Mouse (Mus musculus): ENCODE data around the gene Lman1l. TPM values are rescaled to one million over a fixed set of nuclear protein-coding genes. Genes with fewer than 3 reads are reported as not detected.

Gene Lman1l
- total and polyA plus RNA-seq, 2 experiments from 2014 or later: not detected

DNA sequence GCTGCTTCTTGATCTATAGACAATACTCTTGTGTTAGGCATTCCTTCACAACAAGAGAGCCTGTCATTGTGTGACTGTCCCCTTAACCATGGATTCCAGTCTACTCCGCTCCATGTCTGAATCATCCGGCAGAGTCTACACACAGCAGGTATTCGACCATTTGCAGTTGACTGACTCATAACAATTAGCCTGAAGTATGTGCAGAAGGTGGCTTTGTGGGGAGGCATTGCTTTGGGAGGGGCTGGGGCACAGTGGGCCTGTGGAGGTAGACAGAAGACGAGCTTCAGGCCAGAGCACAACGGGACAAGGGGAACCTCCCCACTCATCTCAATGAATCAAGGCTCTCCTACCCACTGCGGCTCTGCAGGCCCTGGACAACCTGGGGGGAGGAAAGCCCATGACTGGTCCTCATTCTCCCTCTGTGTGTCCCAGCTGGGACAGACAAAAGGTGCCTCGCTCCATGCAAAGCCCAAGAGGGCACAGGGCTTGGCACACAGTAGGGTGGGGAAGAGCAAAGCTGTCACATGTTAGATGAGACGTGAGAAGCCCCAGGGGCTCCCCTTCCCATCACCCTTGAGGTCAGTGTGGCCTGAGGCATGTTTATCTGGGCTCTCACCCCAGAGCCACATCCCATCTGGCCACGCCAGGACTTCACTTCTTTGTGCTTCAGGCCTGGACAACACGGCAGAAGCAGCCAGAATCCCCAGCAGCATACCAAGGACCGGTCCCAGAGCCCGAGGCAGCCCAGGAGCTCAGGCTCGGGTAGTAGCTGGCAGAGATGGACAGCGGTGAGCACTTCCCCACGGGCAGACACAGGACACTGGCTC, 5.3 kb upstream of the Lman1l start:
- Histone ChIP-seq H3K9me3 (ENCODE audit: low read length) (no peaks in the 10 kb centered on the region), H3K4me2 (ENCODE audit: low read depth, low read length, poor library complexity, severe bottlenecking) (no peak overlapping the region), H3K4me1 (ENCODE audit: insufficient read depth, low read length) (no peaks in the 10 kb centered on the region), H3K27ac (ENCODE audit: low read depth, low read length) (no peak overlapping the region), H3K27me3 (ENCODE audit: insufficient read depth, low read length) (no peaks in the 10 kb centered on the region), H3K36me3 (ENCODE audit: insufficient read depth, low read length) (peaks cover 59% of the 10 kb centered on the region), H3K4me3 (ENCODE audit: low read depth, low read length) (no peak overlapping the region), H3K9ac (replicated peaks; ENCODE audit: low read length, poor library complexity, severe bottlenecking) (0 out of 2 replicates have a peak overlapping the region, but pooled peaks have one; percentile 29)
- ATAC-seq (ENCODE audit: low FRiP score) (no peak), DNase-seq (ENCODE audit: low spot score) (no peak)
- WGBS: 67% methylated on average over 15 of the region's 15 CpGs
- TF ChIP-seq CTCF (IDR thresholded peaks at IDR 0.05): no peak

DNA sequence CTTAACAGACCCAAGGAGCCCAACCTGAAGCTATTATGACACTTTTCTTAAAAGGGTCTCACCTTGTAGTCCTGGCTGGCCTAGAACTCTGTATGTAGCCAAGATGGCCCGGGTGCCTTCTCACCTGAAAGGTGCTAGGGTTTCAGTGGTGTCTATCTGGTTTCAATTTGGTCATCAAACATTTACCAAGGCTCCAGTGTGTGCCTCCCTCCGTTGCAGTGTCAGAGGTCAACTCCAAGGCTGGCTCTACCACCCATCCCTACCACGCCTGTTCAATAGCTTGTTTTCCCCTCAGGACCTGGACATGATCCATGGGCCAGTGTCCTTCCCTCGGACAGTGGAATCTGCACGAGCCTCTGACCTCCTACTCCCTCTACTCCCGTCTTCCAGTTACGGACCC, 3.7 kb upstream of the Lman1l start:
- H3K36me3 ChIP-seq (ENCODE audit: insufficient read depth, low read length): peaks cover 45% of the 10 kb centered on the region
- 88% methylated on average over 7 of the region's 7 CpGs for WGBS
- no peak for ATAC-seq (ENCODE audit: low FRiP score)
- DNase-seq (ENCODE audit: low spot score): no peak
- H3K4me2 ChIP-seq (ENCODE audit: low read depth, low read length, poor library complexity, severe bottlenecking): no peak overlapping the region
- no peak overlapping the region for H3K9ac ChIP-seq (replicated peaks; ENCODE audit: low read length, poor library complexity, severe bottlenecking)
- H3K27ac ChIP-seq (ENCODE audit: low read depth, low read length): no peak overlapping the region
- H3K4me3 ChIP-seq (ENCODE audit: low read depth, low read length): no peak overlapping the region
- no peaks in the 10 kb centered on the region for H3K27me3 ChIP-seq (ENCODE audit: insufficient read depth, low read length)
- no peaks in the 10 kb centered on the region for H3K4me1 ChIP-seq (ENCODE audit: insufficient read depth, low read length)
- no peak for TF ChIP-seq CTCF (IDR thresholded peaks at IDR 0.05)
- no peaks in the 10 kb centered on the region for H3K9me3 ChIP-seq (ENCODE audit: low read length)

DNA sequence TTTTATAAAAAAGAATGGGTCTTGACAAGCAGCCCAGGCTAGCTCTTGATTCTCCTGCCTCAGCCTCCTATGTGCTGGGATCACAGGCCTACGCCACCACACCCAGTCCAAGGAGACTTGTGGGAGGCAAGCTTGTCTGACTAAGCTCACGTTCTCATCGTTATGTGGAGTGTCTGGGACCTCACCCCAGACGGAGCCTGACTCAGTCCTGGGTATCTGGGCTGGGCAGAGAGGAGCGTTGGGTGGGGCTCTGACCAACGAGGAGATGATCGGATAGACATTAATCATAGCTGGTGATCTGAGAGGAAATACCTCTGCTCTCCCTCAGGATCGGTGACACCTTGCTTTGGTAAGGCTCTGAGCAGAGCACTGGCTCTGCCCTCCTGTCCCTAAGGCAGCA, 1.7 kb downstream of the Lman1l start:
- Histone ChIP-seq H3K9me3 (ENCODE audit: low read length) (no peaks in the 10 kb centered on the region), H3K4me3 (ENCODE audit: low read depth, low read length) (no peak overlapping the region), H3K9ac (replicated peaks; ENCODE audit: low read length, poor library complexity, severe bottlenecking) (no peak overlapping the region), H3K36me3 (ENCODE audit: insufficient read depth, low read length) (no peaks in the 10 kb centered on the region), H3K27ac (ENCODE audit: low read depth, low read length) (no peak overlapping the region), H3K27me3 (ENCODE audit: insufficient read depth, low read length) (no peaks in the 10 kb centered on the region), H3K4me1 (ENCODE audit: insufficient read depth, low read length) (no peaks in the 10 kb centered on the region), H3K4me2 (ENCODE audit: low read depth, low read length, poor library complexity, severe bottlenecking) (no peak overlapping the region)
- ATAC-seq (ENCODE audit: low FRiP score) (no peak), DNase-seq (ENCODE audit: low spot score) (no peak)
- TF ChIP-seq CTCF (IDR thresholded peaks at IDR 0.05): no peak
- WGBS: 83% methylated on average over 8 of the region's 8 CpGs

DNA sequence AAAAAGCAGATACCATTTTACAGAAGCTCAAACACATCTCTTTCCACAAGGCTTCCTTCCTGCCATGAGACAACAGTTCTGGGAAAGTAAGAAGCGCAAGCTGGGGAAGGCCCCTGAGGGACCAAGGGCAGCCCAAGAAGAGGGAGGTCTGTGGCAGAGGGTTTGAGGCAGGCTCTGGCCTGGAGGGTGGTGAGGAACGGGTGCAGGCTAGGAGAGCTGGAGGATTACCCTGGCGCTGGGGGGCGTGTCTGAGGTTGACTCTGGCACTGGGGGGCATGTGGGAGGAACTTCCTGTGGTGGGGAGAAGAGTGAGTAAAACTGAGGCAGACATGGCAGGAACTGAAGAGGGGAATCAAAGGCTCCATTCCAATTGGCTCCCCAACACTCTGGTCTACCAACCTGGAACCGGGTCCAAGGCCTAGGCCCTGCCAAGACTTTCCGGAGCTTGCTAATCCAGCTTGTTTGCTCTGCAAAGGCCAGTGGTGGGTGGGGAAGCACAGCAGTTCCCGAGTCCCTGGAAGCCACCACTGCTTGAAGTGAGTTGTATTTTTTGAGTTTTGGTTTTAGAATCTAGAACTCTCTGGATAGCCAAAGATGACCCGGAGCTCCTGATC, 2.9 kb downstream of the Lman1l start:
- H3K36me3 ChIP-seq (ENCODE audit: insufficient read depth, low read length): no peaks in the 10 kb centered on the region
- no peak overlapping the region for H3K27ac ChIP-seq (ENCODE audit: low read depth, low read length)
- TF ChIP-seq CTCF (IDR thresholded peaks at IDR 0.05): no peak
- H3K9ac ChIP-seq (replicated peaks; ENCODE audit: low read length, poor library complexity, severe bottlenecking): no peak overlapping the region
- 71% methylated on average over 8 of the region's 8 CpGs for WGBS
- no peaks in the 10 kb centered on the region for H3K4me1 ChIP-seq (ENCODE audit: insufficient read depth, low read length)
- ATAC-seq (ENCODE audit: low FRiP score) (no peak), DNase-seq (ENCODE audit: low spot score) (no peak)
- H3K4me2 ChIP-seq (ENCODE audit: low read depth, low read length, poor library complexity, severe bottlenecking): no peak overlapping the region
- H3K4me3 ChIP-seq (ENCODE audit: low read depth, low read length): no peak overlapping the region
- no peaks in the 10 kb centered on the region for H3K9me3 ChIP-seq (ENCODE audit: low read length)
- no peaks in the 10 kb centered on the region for H3K27me3 ChIP-seq (ENCODE audit: insufficient read depth, low read length)

DNA sequence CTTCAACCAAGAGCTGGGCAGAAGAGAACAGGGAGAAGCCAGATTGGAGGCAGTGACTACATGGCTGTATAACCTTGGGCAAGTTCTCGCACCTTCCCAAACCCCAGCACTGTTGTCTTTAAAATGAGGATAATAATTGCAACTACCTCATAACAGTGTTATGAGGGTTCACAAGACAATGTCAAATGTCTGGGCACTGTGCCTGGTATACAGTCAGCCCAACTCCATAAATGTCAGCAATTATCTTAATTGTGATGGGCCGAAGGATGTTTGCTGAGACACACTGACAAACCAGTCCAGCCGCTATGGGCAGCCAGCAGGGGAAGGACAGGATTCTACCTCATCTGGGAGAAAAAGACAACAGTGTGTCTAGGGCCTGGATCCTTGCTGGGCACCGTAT, 5.8 kb downstream of the Lman1l start:
- no peak for DNase-seq (ENCODE audit: low spot score)
- Histone ChIP-seq H3K9ac (replicated peaks; ENCODE audit: low read length, poor library complexity, severe bottlenecking) (no peak overlapping the region), H3K4me3 (ENCODE audit: low read depth, low read length) (no peak overlapping the region), H3K27ac (ENCODE audit: low read depth, low read length) (no peak overlapping the region), H3K4me2 (ENCODE audit: low read depth, low read length, poor library complexity, severe bottlenecking) (no peak overlapping the region), H3K4me1 (ENCODE audit: insufficient read depth, low read length) (no peaks in the 10 kb centered on the region), H3K36me3 (ENCODE audit: insufficient read depth, low read length) (no peaks in the 10 kb centered on the region), H3K9me3 (ENCODE audit: low read length) (no peaks in the 10 kb centered on the region), H3K27me3 (ENCODE audit: insufficient read depth, low read length) (no peaks in the 10 kb centered on the region)
- TF ChIP-seq CTCF (IDR thresholded peaks at IDR 0.05): no peak
- 87% methylated on average over 4 of the region's 4 CpGs for WGBS
- no peak for ATAC-seq (ENCODE audit: low FRiP score)

DNA sequence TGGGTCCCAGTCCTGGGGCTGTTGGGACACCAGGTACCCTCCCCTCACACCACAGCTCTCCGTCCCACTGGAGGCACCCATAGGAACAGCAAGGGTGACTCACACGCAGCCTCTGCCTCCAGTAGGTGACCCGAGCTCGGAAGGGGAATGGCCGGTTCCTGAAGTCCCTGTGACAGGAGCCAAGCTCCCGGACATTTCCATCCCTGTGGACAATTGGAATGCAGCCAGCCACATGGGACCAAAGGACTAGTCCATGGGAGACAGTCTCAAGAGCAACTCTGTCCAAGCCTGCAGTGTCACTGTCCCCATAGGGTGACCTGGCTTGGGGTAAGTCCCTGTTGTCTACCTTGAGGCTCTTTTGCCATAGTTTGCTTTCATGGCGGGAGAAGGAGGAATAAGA, 6.6 kb downstream of the Lman1l start:
- WGBS: 83% methylated on average over 7 of the region's 7 CpGs
- no peak for ATAC-seq (ENCODE audit: low FRiP score)
- DNase-seq (ENCODE audit: low spot score): no peak
- no peak for TF ChIP-seq CTCF (IDR thresholded peaks at IDR 0.05)
- no peak overlapping the region for H3K4me3 ChIP-seq (ENCODE audit: low read depth, low read length)
- no peak overlapping the region for H3K27ac ChIP-seq (ENCODE audit: low read depth, low read length)
- H3K9ac ChIP-seq (replicated peaks; ENCODE audit: low read length, poor library complexity, severe bottlenecking): no peak overlapping the region
- H3K4me1 ChIP-seq (ENCODE audit: insufficient read depth, low read length): no peaks in the 10 kb centered on the region
- H3K36me3 ChIP-seq (ENCODE audit: insufficient read depth, low read length): no peaks in the 10 kb centered on the region
- no peaks in the 10 kb centered on the region for H3K27me3 ChIP-seq (ENCODE audit: insufficient read depth, low read length)
- H3K4me2 ChIP-seq (ENCODE audit: low read depth, low read length, poor library complexity, severe bottlenecking): no peak overlapping the region
- no peaks in the 10 kb centered on the region for H3K9me3 ChIP-seq (ENCODE audit: low read length)
